Mouse (Mus musculus): ENCODE data around the gene Rims1.

GRCm38 (mm10) chr1:22631991-22632390 is 173.8 kb downstream of the Rims1 start:
- TF ChIP-seq CTCF (IDR thresholded peaks at IDR 0.05; ENCODE audit: low read depth) (no peak), EP300 (optimal IDR thresholded peaks at IDR 0.05) (no peak)

All from stomach, postnatal 0 days (tissue).